Mouse (Mus musculus) heart, embryonic 16.5 days (tissue): ENCODE measurements around the gene 2300002M23Rik. TPM values are rescaled to one million over a fixed set of nuclear protein-coding genes. Genes with fewer than 3 reads are reported as not detected.

Source experiments
- ATAC-seq: fragments of 200-750 bp; cut with Nextera tagmentation; replicated peaks from 2 replicates; pipeline ENCODE4 v1.8.0; 2017; ENCODE audit warnings: moderate number of reproducible peaks; ENCODE audit not compliant: insufficient read depth, low FRiP score; ENCODE audit errors: extremely low read depth
- H3K27ac ChIP-seq: fragments of 300-500 bp; sonication (generic); 2 replicates; pipeline ENCODE4 v1.5.1; 2014; ENCODE audit warnings: mild to moderate bottlenecking, low read length, control low read depth, moderate library complexity
- H3K27me3 ChIP-seq: fragments of 300-500 bp; sonication (generic); 2 replicates; pipeline ENCODE4 v1.6.1; 2014; ENCODE audit warnings: low read length, mixed read lengths; ENCODE audit not compliant: control insufficient read depth, insufficient read depth
- H3K36me3 ChIP-seq: fragments of 300-500 bp; sonication (generic); 2 replicates; pipeline ENCODE4 v1.6.1; 2014; ENCODE audit not compliant: control insufficient read depth, insufficient read depth
- H3K4me1 ChIP-seq: fragments of 300-500 bp; sonication (generic); 2 replicates; pipeline ENCODE4 v1.6.1; 2014; ENCODE audit warnings: low read length, mixed read lengths; ENCODE audit not compliant: control insufficient read depth, insufficient read depth
- H3K4me2 ChIP-seq: fragments of 300-500 bp; sonication (generic); 2 replicates; pipeline ENCODE4 v1.6.1; 2014; ENCODE audit warnings: low read depth, mild to moderate bottlenecking, control low read depth, low read length
- H3K4me3 ChIP-seq: fragments of 300-500 bp; sonication (generic); 2 replicates; pipeline ENCODE4 v1.5.1; 2014; ENCODE audit warnings: mild to moderate bottlenecking, control low read depth, low read length
- H3K9ac ChIP-seq: fragments of 300-500 bp; sonication (generic); 2 replicates; pipeline ENCODE4 v1.6.1; 2014; ENCODE audit warnings: low read length, control low read depth
- H3K9me3 ChIP-seq: fragments of 300-500 bp; sonication (generic); replicated peaks from 2 replicates; pipeline ENCODE4 v1.6.1; 2016; ENCODE audit warnings: low read length; ENCODE audit not compliant: control insufficient read depth
- WGBS: fragments of 180-500 bp; shearing (Covaris S2); extraction: QIAGEN DNeasy Blood & Tissue Kit; methylation state at CpG from one replicate; pipeline ENCODE4 v1.1.7; 2014; 5-methylcytosine and 5-hydroxymethylcytosine counted together
- polyA plus RNA-seq: library from polyadenylated mRNA; unstranded; fragments of >200 nt; fragmentation: Nextera tagmentation; extraction: Ambion mirVana; gene quantifications from 2 replicates; pipeline ENCODE4 v1.2.1, GENCODE M21; 2015

2300002M23Rik gene
- polyA plus RNA-seq, 1 experiment from 2014 or later: 0.14 TPM

GRCm38 (mm10) chr17:35590410-35591218, 23.4 kb downstream of the 2300002M23Rik start:
- Histone ChIP-seq H3K4me3 (no peak overlapping the region), H3K9ac (no peak overlapping the region), H3K4me1 (no peaks in the 10 kb centered on the region), H3K27ac (no peak overlapping the region), H3K27me3 (no peaks in the 10 kb centered on the region), H3K9me3 (no peaks in the 10 kb centered on the region), H3K36me3 (no peaks in the 10 kb centered on the region), H3K4me2 (no peak overlapping the region)
- no peak; the same call in 1 of the 2 replicates for ATAC-seq
- 43% methylated on average over 21 of the region's 21 CpGs for WGBS

GRCm38 (mm10) chr17:35591219-35591578, 23.9 kb downstream of the 2300002M23Rik start:
- Histone ChIP-seq H3K27me3 (no peaks in the 10 kb centered on the region), H3K4me3 (no peak overlapping the region), H3K27ac (no peak overlapping the region), H3K4me2 (no peak overlapping the region), H3K9ac (no peak overlapping the region), H3K4me1 (no peaks in the 10 kb centered on the region), H3K36me3 (no peaks in the 10 kb centered on the region), H3K9me3 (no peaks in the 10 kb centered on the region)
- WGBS: 93% methylated on average over 7 of the region's 7 CpGs
- ATAC-seq: no peak

GRCm38 (mm10) chr17:35591731-35592130, 24.5 kb downstream of the 2300002M23Rik start:
- H3K9me3 ChIP-seq: no peaks in the 10 kb centered on the region
- no peak overlapping the region for H3K4me2 ChIP-seq
- WGBS: 84% methylated on average over 15 of the region's 15 CpGs
- no peaks in the 10 kb centered on the region for H3K27me3 ChIP-seq
- ATAC-seq: no peak
- H3K36me3 ChIP-seq: no peaks in the 10 kb centered on the region
- H3K4me1 ChIP-seq: no peaks in the 10 kb centered on the region
- H3K27ac ChIP-seq: no peak overlapping the region
- H3K4me3 ChIP-seq: no peak overlapping the region
- no peak overlapping the region for H3K9ac ChIP-seq

GRCm38 (mm10) chr17:35592131-35592530, 24.9 kb downstream of the 2300002M23Rik start:
- Histone ChIP-seq H3K4me2 (no peak overlapping the region), H3K27me3 (no peaks in the 10 kb centered on the region), H3K9ac (no peak overlapping the region), H3K36me3 (no peaks in the 10 kb centered on the region), H3K27ac (no peak overlapping the region), H3K4me1 (no peaks in the 10 kb centered on the region), H3K4me3 (no peak overlapping the region), H3K9me3 (no peaks in the 10 kb centered on the region)
- ATAC-seq: no peak
- WGBS: 76% methylated on average over 9 of the region's 9 CpGs

- Histone ChIP-seq H3K4me3 (no peak overlapping the region), H3K27me3 (no peaks in the 10 kb centered on the region), H3K36me3 (no peaks in the 10 kb centered on the region), H3K9me3 (no peaks in the 10 kb centered on the region), H3K4me2 (no peak overlapping the region), H3K27ac (no peak overlapping the region), H3K9ac (no peak overlapping the region), H3K4me1 (no peaks in the 10 kb centered on the region)
- 28% methylated on average over 4 of the region's 4 CpGs for WGBS
- ATAC-seq: no peak
These were observed 26.5 kb downstream of the 2300002M23Rik start for GRCm38 (mm10) chr17:35593786-35594185.

GRCm38 (mm10) chr17:35594456-35594855, 27.2 kb downstream of the 2300002M23Rik start:
- WGBS: 76% methylated on average over 7 of the region's 7 CpGs

GRCm38 (mm10) chr17:35597399-35597798, 30.1 kb downstream of the 2300002M23Rik start:
- WGBS: 85% methylated on average over 3 of the region's 3 CpGs
- H3K4me3 ChIP-seq: no peak overlapping the region
- no peak for ATAC-seq

More at GRCm38 (mm10) chr17:35594456-35594855, 27.2 kb downstream of the 2300002M23Rik start:
- Histone ChIP-seq H3K36me3 (no peaks in the 10 kb centered on the region), H3K9me3 (no peaks in the 10 kb centered on the region), H3K4me3 (no peak overlapping the region), H3K27ac (no peak overlapping the region), H3K9ac (no peak overlapping the region), H3K4me2 (no peak overlapping the region), H3K27me3 (no peaks in the 10 kb centered on the region), H3K4me1 (no peaks in the 10 kb centered on the region)
- no peak for ATAC-seq

GRCm38 (mm10) chr17:35601249-35601648, 34.0 kb downstream of the 2300002M23Rik start, which contains the start of gene Sfta2:
Gene Sfta2, plus strand, starts transcription at chr17:35601549.
- H3K4me2 ChIP-seq: no peak within 1 kb of the TSS
- no peaks in the 10 kb centered on the region for H3K36me3 ChIP-seq
- H3K9ac ChIP-seq: no peak within 1 kb of the TSS
- H3K27ac ChIP-seq: no peak within 1 kb of the TSS
- 53% methylated on average over 2 of the region's 2 CpGs for WGBS
- H3K4me3 ChIP-seq: no peak within 1 kb of the TSS
- no peak for ATAC-seq
- H3K9me3 ChIP-seq: no peaks in the 10 kb centered on the region
- H3K27me3 ChIP-seq: 0 out of 2 replicates have a peak, but pooled peaks cover 3% of the 10 kb centered on the region
- H3K4me1 ChIP-seq: no peaks in the 10 kb centered on the region

More at GRCm38 (mm10) chr17:35597399-35597798, 30.1 kb downstream of the 2300002M23Rik start:
- Histone ChIP-seq H3K27me3 (no peaks in the 10 kb centered on the region), H3K9me3 (no peaks in the 10 kb centered on the region), H3K4me1 (no peaks in the 10 kb centered on the region), H3K4me2 (no peak overlapping the region), H3K27ac (no peak overlapping the region), H3K36me3 (no peaks in the 10 kb centered on the region), H3K9ac (no peak overlapping the region)

GRCm38 (mm10) chr17:35601736-35602354, 34.6 kb downstream of the 2300002M23Rik start:
- Histone ChIP-seq H3K9ac (no peak overlapping the region), H3K9me3 (no peaks in the 10 kb centered on the region), H3K36me3 (no peaks in the 10 kb centered on the region), H3K4me3 (no peak overlapping the region), H3K27ac (no peak overlapping the region), H3K4me2 (no peak overlapping the region), H3K4me1 (no peaks in the 10 kb centered on the region), H3K27me3 (0 out of 2 replicates have a peak, but pooled peaks cover 3% of the 10 kb centered on the region)
- WGBS: 33% methylated on average over 8 of the region's 8 CpGs
- ATAC-seq: no peak
